Mouse (Mus musculus) kidney, adult 8-10 months (tissue): ENCODE data around the gene Pabpc1l.

Experiments
- DNase-seq, 2 experiments: peaks; one replicate each; pipeline ENCODE4 v3.0.0; 2022

Pabpc1l gene

GRCm38 (mm10) chr2:164025150-164025549 is at the start of gene Pabpc1l:
Gene Pabpc1l, plus strand, starts transcription at chr2:164025450.
- DNase-seq: no peak

GRCm38 (mm10) chr2:163976448-163976847 is 48.8 kb upstream of the Pabpc1l start:
- DNase-seq: no peak

- DNase-seq: no peak
These were observed 38.0 kb upstream of the Pabpc1l start for GRCm38 (mm10) chr2:163987233-163987632.

- DNase-seq: no peak
These were observed 32.4 kb upstream of the Pabpc1l start for GRCm38 (mm10) chr2:163992871-163993270.

GRCm38 (mm10) chr2:163994654-163994976 is 30.6 kb upstream of the Pabpc1l start, which contains the start of gene Ywhab:
Gene Ywhab, plus strand, starts transcription at chr2:163994960.
- no peak for DNase-seq

- DNase-seq: peak; percentile 94 to 97
These were observed 30.0 kb upstream of the Pabpc1l start for GRCm38 (mm10) chr2:163994977-163995862.

- no peak for DNase-seq
These were observed 29.0 kb upstream of the Pabpc1l start for GRCm38 (mm10) chr2:163996275-163996674.

GRCm38 (mm10) chr2:163996899-163997298 is 28.4 kb upstream of the Pabpc1l start:
- no peak for DNase-seq

- DNase-seq: no peak
These were observed 26.3 kb upstream of the Pabpc1l start for GRCm38 (mm10) chr2:163998981-163999380.

- no peak for DNase-seq
These were observed 22.6 kb upstream of the Pabpc1l start for GRCm38 (mm10) chr2:164002637-164003036.

- DNase-seq: no peak
These were observed 20.7 kb upstream of the Pabpc1l start for GRCm38 (mm10) chr2:164004503-164004902.

GRCm38 (mm10) chr2:164006932-164007331 is 18.3 kb upstream of the Pabpc1l start:
- peak; percentile 63 to 69 for DNase-seq

GRCm38 (mm10) chr2:164007547-164007946 is 17.7 kb upstream of the Pabpc1l start:
- DNase-seq: no peak

- DNase-seq: no peak
These were observed 17.2 kb upstream of the Pabpc1l start for GRCm38 (mm10) chr2:164007987-164008545.

- peak in 1 of 2 experiments; percentile 24 for DNase-seq
These were observed 16.0 kb upstream of the Pabpc1l start for GRCm38 (mm10) chr2:164009227-164009626.

GRCm38 (mm10) chr2:164010496-164010895 is 14.8 kb upstream of the Pabpc1l start:
- no peak for DNase-seq

- no peak for DNase-seq
These were observed 14.3 kb upstream of the Pabpc1l start for GRCm38 (mm10) chr2:164010944-164011343.

- DNase-seq: no peak
These were observed 9.9 kb upstream of the Pabpc1l start for GRCm38 (mm10) chr2:164015304-164015703.

GRCm38 (mm10) chr2:164018910-164019309 is 6.3 kb upstream of the Pabpc1l start:
- DNase-seq: no peak

GRCm38 (mm10) chr2:164019943-164020342 is 5.3 kb upstream of the Pabpc1l start:
- DNase-seq: no peak

- DNase-seq: no peak
These were observed 3.1 kb upstream of the Pabpc1l start for GRCm38 (mm10) chr2:164022104-164022503.

GRCm38 (mm10) chr2:164031147-164031546 is 5.9 kb downstream of the Pabpc1l start:
- no peak for DNase-seq

GRCm38 (mm10) chr2:164032973-164033372 is 7.7 kb downstream of the Pabpc1l start:
- no peak for DNase-seq

- DNase-seq: no peak
These were observed 11.3 kb downstream of the Pabpc1l start for GRCm38 (mm10) chr2:164036520-164037019.
